Mouse (Mus musculus): ENCODE measurements around the gene Ell2. TPM values are rescaled to one million over a fixed set of nuclear protein-coding genes. Genes with fewer than 3 reads are reported as not detected.

The Ell2 gene
- polyA plus RNA-seq, 2 experiments: 30.5 to 41.2 TPM

DNA sequence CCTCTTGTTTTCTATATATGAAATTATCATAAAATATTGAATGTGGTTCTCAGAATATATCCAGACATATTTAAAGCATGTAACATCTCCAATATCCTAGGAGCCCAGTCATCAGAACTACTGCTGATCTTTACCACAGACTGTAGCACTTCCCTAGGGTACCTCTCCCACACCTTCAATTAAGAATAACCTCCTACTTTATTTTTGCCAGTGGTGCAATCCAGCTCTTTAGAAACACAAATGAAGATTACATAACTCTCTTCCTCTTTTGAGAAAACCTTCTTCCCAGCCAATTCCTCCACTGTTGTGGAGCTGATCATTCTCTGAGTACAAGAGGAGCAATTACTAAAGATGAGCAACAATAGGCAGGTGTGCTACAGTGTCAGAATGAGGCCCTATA is 113.3 kb downstream of the Ell2 start:
- no peak overlapping the region for H3K27ac ChIP-seq
- no peaks in the 10 kb centered on the region for H3K9me3 ChIP-seq (ENCODE audit: control insufficient read depth, low read length)
- H3K4me3 ChIP-seq (ENCODE audit: insufficient read depth in 1 of 2, low read depth in 2 of 2, low read length in 2 of 2): no peak overlapping the region
- H3K27me3 ChIP-seq (ENCODE audit: control insufficient read depth, insufficient read depth, low read length): no peaks in the 10 kb centered on the region
- no peak for ATAC-seq (ENCODE audit: insufficient read depth)
- no peak for DNase-seq (ENCODE audit: low read depth in 3 of 3, low spot score in 3 of 3)
- no peaks in the 10 kb centered on the region for H3K4me1 ChIP-seq (replicated peaks; ENCODE audit: control insufficient read depth in 2 of 2, insufficient read depth in 2 of 2, low read length in 1 of 2)
- no peak overlapping the region for H3K4me2 ChIP-seq (ENCODE audit: low read depth)
- no peaks in the 10 kb centered on the region for H3K36me3 ChIP-seq (replicated peaks; ENCODE audit: control insufficient read depth, insufficient read depth, low read depth)
- TF ChIP-seq EP300 (IDR thresholded peaks at IDR 0.05; ENCODE audit: low read depth) (no peak), CTCF (IDR thresholded peaks at IDR 0.05; ENCODE audit: low read depth) (no peak)
- H3K9ac ChIP-seq (replicated peaks): no peak overlapping the region

Other genes starting within 250 kb of the Ell2 start
- 19.8 and 21.6 TPM in 2 replicates for gene Glrx, start 133.1 kb downstream of the Ell2 start, polyA plus RNA-seq (2012; rRNA removed)
- gene Glrx, start 133.1 kb downstream of the Ell2 start, polyA plus RNA-seq (2014; fragmentation: Nextera tagmentation; extraction: Ambion mirVana): 39.2 and 40.4 TPM in 2 replicates
- 1.2 and 1.9 TPM in 2 replicates for gene Rhobtb3, start 237.2 kb downstream of the Ell2 start, polyA plus RNA-seq (2012; rRNA removed)
- 3.4 and 4.0 TPM in 2 replicates for gene Rhobtb3, start 237.2 kb downstream of the Ell2 start, polyA plus RNA-seq (2014; fragmentation: Nextera tagmentation; extraction: Ambion mirVana)